In genomic region chr2:38643625-38644427, GRCm38 (mm10) we compare ENCODE assay signal across 8 mouse cellular contexts. TPM values are rescaled to one million over a fixed set of nuclear protein-coding genes. Genes with fewer than 3 reads are reported as not detected.
A peak's percentile ranks its signal among the peaks of the same experiment; 100 is the strongest.
DNase-seq lines count a peak whose midpoint lies in the region; ATAC-seq and TF ChIP-seq lines count a peak whose summit lies in the region.

Gene Psmb7, minus strand, starts transcription at chr2:38644087.

- no peaks in the 10 kb centered on the region; the same call in 1 of the 2 replicates for H3K9me3 ChIP-seq in heart, embryonic 12.5 days (replicated peaks)
- H3K9me3 ChIP-seq in kidney, postnatal 0 days (replicated peaks; ENCODE audit: low read length), result no peaks in the 10 kb centered on the region
- H3K9me3 ChIP-seq in liver, embryonic 11.5 days (ENCODE audit: control insufficient read depth, low read length), result no peaks in the 10 kb centered on the region
- no peaks in the 10 kb centered on the region for H3K9me3 ChIP-seq in stomach, embryonic 14.5 days (ENCODE audit: control insufficient read depth, low read depth, low read length)

- H3K4me1 ChIP-seq in heart, embryonic 12.5 days (replicated peaks), result peaks cover 8% of the 10 kb centered on the region
- peaks cover 4% of the 10 kb centered on the region; the same call in 1 of the 2 replicates for H3K4me1 ChIP-seq in kidney, postnatal 0 days (replicated peaks; ENCODE audit: insufficient read depth, low read length)
- peaks cover 6% of the 10 kb centered on the region for H3K4me1 ChIP-seq in liver, embryonic 11.5 days (replicated peaks; ENCODE audit: control insufficient read depth, insufficient read depth, low read length)
- H3K4me1 ChIP-seq in stomach, embryonic 14.5 days (ENCODE audit: control insufficient read depth, insufficient read depth, low read length), result peaks cover 7% of the 10 kb centered on the region; the same call in 1 of the 2 replicates

- H3K4me2 ChIP-seq in heart, embryonic 12.5 days, result peak within 1 kb of the TSS; percentile 85
- H3K4me2 ChIP-seq in kidney, postnatal 0 days (ENCODE audit: low read length), result peak within 1 kb of the TSS; percentile 94
- peak within 1 kb of the TSS; percentile 73 for H3K4me2 ChIP-seq in liver, embryonic 11.5 days
- H3K4me2 ChIP-seq in stomach, embryonic 14.5 days (replicated peaks; ENCODE audit: low read depth, low read length), result peak within 1 kb of the TSS; percentile 79

- no peaks in the 10 kb centered on the region for H3K27me3 ChIP-seq in heart, embryonic 12.5 days (replicated peaks)
- H3K27me3 ChIP-seq in kidney, postnatal 0 days (ENCODE audit: insufficient read depth, low read length), result no peaks in the 10 kb centered on the region
- no peaks in the 10 kb centered on the region for H3K27me3 ChIP-seq in liver, embryonic 11.5 days (replicated peaks; ENCODE audit: control insufficient read depth, insufficient read depth, low read length)
- H3K27me3 ChIP-seq in stomach, embryonic 14.5 days (ENCODE audit: control insufficient read depth, insufficient read depth, low read length), result no peaks in the 10 kb centered on the region

- H3K36me3 ChIP-seq in heart, embryonic 12.5 days, result peaks cover 28% of the 10 kb centered on the region
- H3K36me3 ChIP-seq in kidney, postnatal 0 days (ENCODE audit: insufficient read depth, low read length), result peaks cover 13% of the 10 kb centered on the region
- peaks cover 8% of the 10 kb centered on the region for H3K36me3 ChIP-seq in liver, embryonic 11.5 days (ENCODE audit: control insufficient read depth, insufficient read depth, low read length)
- peaks cover 22% of the 10 kb centered on the region for H3K36me3 ChIP-seq in stomach, embryonic 14.5 days (ENCODE audit: control insufficient read depth, insufficient read depth, low read length)

- WGBS in heart, embryonic 12.5 days, result 2% methylated on average over 52 of the region's 52 CpGs
- 2% methylated on average over 52 of the region's 52 CpGs for WGBS in kidney, postnatal 0 days
- 2% methylated on average over 52 of the region's 52 CpGs for WGBS in liver, embryonic 11.5 days
- WGBS in stomach, embryonic 14.5 days, result 2% methylated on average over 52 of the region's 52 CpGs

- ATAC-seq in erythroid progenitor cell, adult 5-6 weeks (replicated peaks; ENCODE audit: low FRiP score, poor library complexity, severe bottlenecking), result peak; percentile 97
- ATAC-seq in heart, embryonic 12.5 days (ENCODE audit: insufficient number of reproducible peaks, low FRiP score), result peak; percentile 82
- ATAC-seq in kidney, postnatal 0 days (replicated peaks; ENCODE audit: low FRiP score, low read depth), result peak; percentile 88
- peak; percentile 88 for ATAC-seq in liver, embryonic 11.5 days (replicated peaks; ENCODE audit: low FRiP score)
- peak; percentile 87 for ATAC-seq in stomach, embryonic 14.5 days (ENCODE audit: insufficient number of reproducible peaks, insufficient read depth, low FRiP score, low read depth)

- peak within 1 kb of the TSS; percentile 82 for H3K4me3 ChIP-seq in heart, embryonic 12.5 days
- H3K4me3 ChIP-seq in kidney, postnatal 0 days (replicated peaks; ENCODE audit: low read depth, low read length), result peak within 1 kb of the TSS; percentile 96
- H3K4me3 ChIP-seq in liver, embryonic 11.5 days (ENCODE audit: low read depth, low read length), result peak within 1 kb of the TSS; percentile 91
- peak within 1 kb of the TSS; percentile 93 for H3K4me3 ChIP-seq in stomach, embryonic 14.5 days (ENCODE audit: low read depth, low read length)

- no peak for TF ChIP-seq CTCF in kidney, postnatal 0 days (IDR thresholded peaks at IDR 0.05; ENCODE audit: low read depth)

- peak; percentile 93 for DNase-seq in CD4-positive helper T cell, adult 2 months (ENCODE audit: low read depth, low spot score)
- DNase-seq in brain, embryonic 18.5 days (ENCODE audit: low read depth, low spot score), result peak; percentile 82
- peak; percentile 98 for DNase-seq in kidney, postnatal 0 days (ENCODE audit: low spot score)
- peak; percentile 90 for DNase-seq in liver, embryonic 11.5 days (ENCODE audit: low spot score)
- DNase-seq in naive thymus-derived CD4-positive, alpha-beta T cell, adult 2 months (ENCODE audit: low read depth), result peak; percentile 93

- peak within 1 kb of the TSS; percentile 42 for H3K27ac ChIP-seq in heart, embryonic 12.5 days (ENCODE audit: poor library complexity, severe bottlenecking)
- peak within 1 kb of the TSS; percentile 72 for H3K27ac ChIP-seq in kidney, postnatal 0 days
- H3K27ac ChIP-seq in liver, embryonic 11.5 days (ENCODE audit: low read depth, low read length), result peak within 1 kb of the TSS; percentile 58; the same call in 1 of the 2 replicates
- H3K27ac ChIP-seq in stomach, embryonic 14.5 days (ENCODE audit: low read length), result no peak within 1 kb of the TSS

- H3K9ac ChIP-seq in heart, embryonic 12.5 days, result peak within 1 kb of the TSS; percentile 91
- peak within 1 kb of the TSS; percentile 90 for H3K9ac ChIP-seq in kidney, postnatal 0 days (ENCODE audit: low read depth, low read length)
- peak within 1 kb of the TSS; percentile 91 for H3K9ac ChIP-seq in liver, embryonic 11.5 days (ENCODE audit: low read depth, low read length)
- H3K9ac ChIP-seq in stomach, embryonic 14.5 days (replicated peaks; ENCODE audit: low read depth, low read length), result peak within 1 kb of the TSS; percentile 87

RNA-seq across cellular contexts. Expression of gene Psmb7, which starts in this region (rescaled TPM):
- total RNA-seq in erythroid progenitor cell, adult 5-6 weeks (2015; ENCODE audit: low replicate concordance), result 76.3 and 132 TPM in 2 replicates
- total RNA-seq in erythroid progenitor cell, adult 5-6 weeks (2017; ENCODE audit: low replicate concordance), result 102 and 108 TPM in 2 replicates
- polyA plus RNA-seq in heart, embryonic 12.5 days (2016; fragmentation: Nextera tagmentation; extraction: Ambion mirVana), result 211 and 213 TPM in 2 replicates
- 217 and 220 TPM in 2 replicates for polyA plus RNA-seq in kidney, postnatal 0 days (2015; fragmentation: Nextera tagmentation; extraction: Ambion mirVana)
- polyA plus RNA-seq in liver, embryonic 11.5 days (2014; fragmentation: Nextera tagmentation; extraction: Ambion mirVana), result 271 and 282 TPM in 2 replicates
- polyA plus RNA-seq in stomach, embryonic 14.5 days (2014; fragmentation: Nextera tagmentation; extraction: Ambion mirVana), result 232 and 242 TPM in 2 replicates
